Mouse (Mus musculus) CD4-positive, CD25-positive, alpha-beta regulatory T cell, adult 4 months (primary cell): Measurements from ENCODE around the gene Runx3. TPM values are rescaled to one million over a fixed set of nuclear protein-coding genes. Genes with fewer than 3 reads are reported as not detected.

Experiments used
- ATAC-seq: one replicate; pipeline ENCODE4 v1.8.0; 2017
- polyA plus RNA-seq, 2 experiments: library from polyadenylated mRNA; unstranded; fragments of 100-300 nt; shearing (Covaris generic); gene quantifications; one replicate each; pipeline ENCODE4 v1.2.1; 2017

Gene Runx3
- polyA plus RNA-seq, 2 experiments from 2014 or later: 9.8 to 11.2 TPM

DNA sequence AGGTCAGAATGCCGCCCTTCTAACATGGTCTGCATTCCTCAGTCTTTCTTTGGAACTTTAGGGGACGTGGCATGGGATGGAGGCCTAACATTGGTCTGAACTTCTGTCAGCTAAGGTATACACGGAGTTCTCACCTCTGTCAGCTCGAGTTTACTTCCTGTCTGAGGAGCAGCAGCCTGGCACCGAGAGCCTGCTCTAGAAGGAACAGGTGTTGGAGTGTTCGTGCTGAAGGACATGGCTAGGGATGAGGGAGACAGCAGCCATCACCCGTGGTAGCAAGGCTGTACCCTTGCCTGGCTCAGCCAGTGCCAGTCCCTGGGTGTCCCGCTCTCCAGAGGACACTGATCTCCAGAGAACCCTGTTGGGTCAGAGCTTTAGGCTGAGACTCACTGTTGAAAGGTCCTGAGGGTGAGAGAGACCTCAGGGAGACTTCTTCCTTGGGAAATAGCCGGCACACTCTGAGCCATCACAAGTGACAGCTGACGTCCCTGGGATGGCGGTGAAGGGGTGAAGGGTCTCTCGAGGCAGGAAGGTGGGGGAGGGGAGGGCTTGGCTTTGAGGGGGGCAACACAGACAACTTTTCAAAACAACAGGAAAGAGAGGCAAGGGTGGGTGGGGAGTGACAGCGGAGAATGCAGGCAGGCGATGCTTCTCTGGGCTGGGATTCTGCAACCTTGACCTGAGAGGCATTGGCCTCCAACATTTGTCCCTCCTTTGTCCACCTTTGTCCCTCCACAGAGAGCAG lies 4.9 kb upstream of the Runx3 start:
- no peak for ATAC-seq

- ATAC-seq: no peak
Measured at GRCm38 (mm10) chr4:135116391-135116790, 4.1 kb upstream of the Runx3 start.

- ATAC-seq: no peak
Measured at GRCm38 (mm10) chr4:135117846-135118245, 2.6 kb upstream of the Runx3 start.

- ATAC-seq: no peak
Measured at GRCm38 (mm10) chr4:135118855-135119474, 1.5 kb upstream of the Runx3 start.

DNA sequence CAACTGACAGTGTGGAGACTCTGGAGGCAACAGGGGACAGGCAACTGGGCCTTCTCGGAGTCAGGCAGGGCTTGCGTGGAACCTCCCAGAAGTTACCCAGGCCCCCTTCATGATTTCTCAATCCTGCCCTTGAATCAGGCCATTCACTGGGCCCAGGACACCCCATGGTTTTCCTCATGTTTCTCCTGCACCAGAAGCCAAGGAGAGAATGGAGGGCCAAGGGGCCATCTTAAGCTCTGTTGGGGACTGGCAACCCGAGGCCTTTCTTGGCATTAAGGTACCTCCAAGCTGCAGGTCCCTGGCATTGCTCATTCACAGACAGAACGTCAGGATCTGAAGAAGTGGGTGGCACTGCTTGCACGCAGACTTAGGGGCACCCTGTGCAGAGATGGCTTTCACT lies 3.3 kb downstream of the Runx3 start:
- ATAC-seq: no peak

DNA sequence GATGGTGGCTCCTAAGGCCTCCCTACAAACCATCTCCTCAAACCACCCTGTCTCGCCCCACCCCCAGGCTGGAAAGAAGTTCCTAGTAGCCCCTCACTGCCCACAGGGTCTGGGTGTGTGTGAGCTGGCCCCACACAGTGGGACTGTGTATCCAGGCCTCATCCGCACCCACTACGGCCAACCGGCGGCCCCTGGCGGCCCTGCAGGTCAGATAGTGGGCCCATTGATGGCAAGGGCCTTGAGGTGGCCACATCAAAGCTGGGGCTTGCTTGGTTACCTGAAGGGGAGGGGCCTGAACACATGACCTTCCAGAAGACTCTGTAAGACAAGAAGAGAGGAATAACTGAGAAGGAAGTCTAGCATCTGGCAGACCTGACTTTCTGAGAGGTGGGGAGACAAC lies 4.3 kb downstream of the Runx3 start:
- no peak for ATAC-seq

DNA sequence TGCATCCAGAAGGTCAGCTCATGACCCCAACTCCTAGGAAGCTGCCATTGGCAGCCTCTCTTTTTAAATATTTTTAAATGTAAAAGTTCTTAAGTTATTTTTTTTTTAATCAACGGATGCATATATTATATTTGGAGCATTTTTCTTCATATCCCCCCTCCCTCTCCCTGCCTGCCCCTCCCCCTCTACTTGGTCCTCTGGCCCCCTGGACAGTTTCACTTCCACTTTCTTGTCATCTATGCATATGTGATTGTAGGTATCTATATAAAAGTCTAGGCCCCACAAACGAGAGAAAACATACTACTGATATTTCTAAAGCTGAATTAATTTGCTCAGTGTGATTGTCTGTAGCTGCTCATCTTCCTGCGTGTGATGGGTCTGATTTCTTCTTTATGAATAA lies 4.7 kb downstream of the Runx3 start:
- ATAC-seq: no peak

GRCm38 (mm10) chr4:135126385-135126784 lies 5.9 kb downstream of the Runx3 start:
- no peak for ATAC-seq

- peak; percentile 79 for ATAC-seq
Measured at GRCm38 (mm10) chr4:135128841-135129520, 8.5 kb downstream of the Runx3 start.

DNA sequence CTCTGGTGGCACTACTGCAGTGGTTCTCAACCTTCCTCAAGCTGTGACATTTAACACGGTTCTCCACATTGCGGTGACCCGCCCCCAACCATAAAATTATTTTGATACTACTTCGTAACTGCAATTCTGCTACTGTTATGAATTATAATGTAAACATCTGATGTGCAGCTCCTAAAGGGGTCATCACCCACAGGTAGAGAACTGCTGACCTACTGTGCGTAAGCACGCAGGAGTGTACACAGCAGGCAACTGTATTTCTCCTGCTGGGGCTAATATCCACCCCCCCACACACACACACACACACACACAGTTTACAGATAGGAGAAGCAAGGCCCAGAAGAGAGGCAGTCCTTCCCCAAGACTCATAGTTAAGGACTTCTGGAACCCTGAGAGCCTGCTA lies 9.7 kb downstream of the Runx3 start:
- ATAC-seq: no peak

- no peak for ATAC-seq
Measured at GRCm38 (mm10) chr4:135131145-135131544, 10.7 kb downstream of the Runx3 start.

DNA sequence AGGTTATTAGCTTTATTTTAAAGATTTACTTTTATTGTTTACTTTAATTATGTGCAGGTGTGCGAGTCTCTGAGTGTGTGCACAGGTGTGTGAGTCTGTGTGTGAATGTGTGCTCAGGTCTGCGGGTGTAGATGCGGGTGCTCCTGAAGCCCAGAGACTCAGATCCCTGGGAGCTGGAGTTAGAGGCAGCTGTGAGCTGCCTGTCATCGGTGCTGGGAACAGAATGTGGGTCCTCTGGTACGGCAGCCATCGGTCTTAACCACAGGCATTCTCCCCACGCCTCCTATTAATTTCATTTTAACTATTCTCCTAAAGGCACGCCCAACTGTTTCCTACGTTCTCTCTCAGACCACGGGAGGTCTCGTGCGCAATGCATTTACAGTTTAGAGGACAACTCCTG lies 12.3 kb downstream of the Runx3 start:
- no peak for ATAC-seq

GRCm38 (mm10) chr4:135133711-135134110 lies 13.3 kb downstream of the Runx3 start:
- ATAC-seq: no peak

DNA sequence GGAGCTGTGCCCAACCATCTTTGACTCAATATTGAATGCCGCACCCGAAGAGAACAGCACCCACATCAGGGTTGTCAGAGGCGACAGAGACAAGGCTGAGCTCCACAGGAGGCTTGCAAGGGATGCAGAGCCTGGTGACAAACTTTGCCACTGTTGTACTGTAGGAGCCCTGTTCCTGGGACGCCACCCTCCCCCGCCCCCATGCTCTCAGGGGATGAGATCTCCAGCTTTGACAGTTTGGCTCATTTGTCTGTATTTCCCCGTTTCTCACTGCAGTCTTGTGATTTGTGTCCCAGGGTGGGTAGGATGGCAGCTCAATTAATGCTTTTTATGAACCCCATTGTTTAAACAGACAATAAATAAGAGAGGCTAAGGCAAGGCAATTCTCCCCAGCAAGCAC lies 14.9 kb downstream of the Runx3 start:
- ATAC-seq: no peak

DNA sequence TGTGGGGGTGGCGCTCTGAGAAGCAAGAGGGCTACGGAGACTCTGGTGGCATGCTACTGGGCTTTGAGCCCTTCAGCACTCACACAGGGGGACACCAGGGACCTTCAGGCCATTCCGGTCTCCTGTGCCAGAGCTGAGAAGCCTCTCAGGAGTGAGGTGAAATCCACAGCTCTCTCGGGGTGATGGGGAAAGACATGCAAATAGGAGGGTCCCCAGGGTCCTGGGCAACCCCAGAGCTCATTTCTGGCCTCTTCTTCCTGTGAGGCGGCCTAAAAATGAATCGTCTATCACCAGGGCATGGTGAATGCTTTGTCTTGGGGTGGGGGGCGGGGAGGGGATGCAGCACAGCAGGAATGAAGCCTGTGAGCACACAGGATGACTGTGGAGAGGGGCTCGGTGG lies 15.8 kb downstream of the Runx3 start:
- no peak for ATAC-seq

- ATAC-seq: no peak
Measured at GRCm38 (mm10) chr4:135136612-135137011, 16.2 kb downstream of the Runx3 start.

GRCm38 (mm10) chr4:135140647-135141515 lies 20.4 kb downstream of the Runx3 start:
- ATAC-seq: no peak

DNA sequence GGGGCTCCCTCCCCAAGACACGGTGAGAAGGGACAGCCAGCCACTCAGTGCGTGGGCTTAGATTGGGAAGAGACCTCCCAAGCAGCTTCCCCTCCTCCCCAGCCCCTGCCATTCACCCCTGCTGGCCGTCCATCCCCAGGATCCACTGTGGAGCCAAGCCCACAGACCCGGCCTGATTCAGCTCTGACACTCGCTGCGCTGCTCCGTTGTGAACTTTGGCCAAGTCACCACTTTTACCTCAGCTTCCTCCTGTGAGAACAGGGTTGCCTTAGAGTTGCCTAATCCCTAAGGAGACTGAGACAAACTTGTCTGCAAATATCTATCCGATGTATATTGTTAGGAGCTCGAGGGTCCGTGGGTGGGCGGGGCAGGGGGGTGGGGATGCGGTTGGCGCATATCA lies 21.3 kb downstream of the Runx3 start:
- ATAC-seq: no peak

DNA sequence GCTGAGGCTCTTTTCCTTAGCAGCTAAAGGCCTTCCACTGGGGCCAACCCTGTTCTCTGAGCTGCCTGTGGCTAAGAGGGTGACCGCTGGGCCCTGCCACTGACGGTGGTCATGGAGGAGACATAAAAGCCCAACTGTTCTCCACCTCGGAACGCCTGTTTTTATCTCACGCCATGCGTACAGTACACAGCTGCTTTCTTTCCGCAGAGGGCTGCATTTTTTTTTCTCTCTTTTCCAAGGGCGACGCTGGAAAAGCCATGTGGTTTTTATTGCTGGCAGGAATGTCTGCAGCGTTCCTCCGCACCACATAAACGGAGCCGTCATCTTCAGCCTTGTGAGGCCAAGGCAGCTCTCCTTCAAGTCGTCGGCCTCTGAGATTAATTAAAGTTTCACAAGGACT lies 26.3 kb downstream of the Runx3 start:
- no peak for ATAC-seq

DNA sequence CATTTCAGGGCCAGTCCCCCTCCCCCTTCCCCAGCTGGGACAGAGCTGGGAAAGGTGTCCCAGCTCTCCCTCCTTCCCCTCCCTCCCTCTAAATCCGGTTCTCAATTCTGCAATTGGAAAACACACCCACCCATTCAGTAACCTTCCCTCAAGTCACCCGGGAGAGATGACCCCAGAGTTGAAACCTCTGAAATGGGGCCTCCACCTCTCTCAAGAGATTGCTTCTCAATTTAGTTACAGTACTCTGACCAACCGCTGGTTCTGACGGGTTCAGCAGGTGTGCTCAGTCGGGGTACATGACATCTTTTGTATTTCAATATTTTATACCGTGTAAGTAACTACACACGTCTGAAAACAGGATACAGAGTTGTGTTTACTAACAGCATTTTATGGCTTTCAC lies 28.2 kb downstream of the Runx3 start:
- ATAC-seq: no peak

DNA sequence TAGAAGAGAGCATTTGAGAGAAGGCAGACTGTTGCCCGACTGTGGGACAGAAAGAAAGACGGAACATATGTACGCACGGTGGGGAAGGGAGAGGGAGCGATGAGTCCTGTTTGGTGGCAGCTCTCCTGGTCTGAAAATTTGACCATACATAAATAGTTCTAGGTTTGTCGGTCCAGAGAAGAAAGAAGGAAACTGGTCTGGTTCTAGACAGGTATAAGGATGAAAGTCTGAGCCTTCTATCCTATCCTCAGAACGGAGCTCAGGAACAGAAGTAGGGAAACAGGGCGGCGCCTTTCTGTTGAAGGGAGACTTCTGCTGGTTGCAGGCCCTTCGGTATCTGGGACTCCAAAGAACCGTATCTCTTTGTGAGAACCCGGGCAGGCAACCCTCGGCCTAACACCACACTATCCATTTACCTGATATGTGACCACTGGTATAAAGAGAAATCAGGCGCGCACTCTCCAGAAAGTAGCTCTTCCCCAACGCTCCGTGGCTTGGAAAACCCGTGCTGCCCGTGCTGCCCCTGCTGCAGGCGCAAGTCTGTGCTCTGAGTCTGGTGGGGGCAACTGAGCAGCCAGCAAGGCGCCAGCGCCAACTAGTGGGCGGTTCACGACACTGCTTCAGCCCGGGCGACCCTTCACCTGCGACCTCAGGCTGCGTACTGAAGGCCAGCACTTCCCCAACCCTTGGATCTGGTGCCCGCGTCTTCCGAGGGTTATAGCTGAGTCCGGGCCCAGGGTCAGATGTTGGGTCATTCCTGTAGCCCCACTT lies 29.8 kb downstream of the Runx3 start:
- peak; percentile 42 for ATAC-seq
